Mouse (Mus musculus) heart, embryonic 10.5 days (tissue): ENCODE measurements around the gene Tfpi. TPM values are rescaled to one million over a fixed set of nuclear protein-coding genes. Genes with fewer than 3 reads are reported as not detected.

ENCODE experiments used
- DNase-seq: peaks from one replicate; pipeline ENCODE4 v3.0.0-alpha.2; 2017; ENCODE audit warnings: low spot score
- H3K27ac ChIP-seq: fragments of 300-500 bp; sonication (generic); 2 replicates; pipeline ENCODE4 v1.5.1; 2016; ENCODE audit warnings: mild to moderate bottlenecking
- H3K27me3 ChIP-seq: fragments of 300-500 bp; sonication (generic); 2 replicates; pipeline ENCODE4 v1.6.1; 2016; ENCODE audit warnings: mild to moderate bottlenecking; ENCODE audit not compliant: poor library complexity, insufficient read depth, severe bottlenecking
- H3K36me3 ChIP-seq: fragments of 300-500 bp; sonication (generic); 2 replicates; pipeline ENCODE4 v1.6.1; 2016; ENCODE audit warnings: mild to moderate bottlenecking, moderate library complexity
- H3K4me1 ChIP-seq: fragments of 300-500 bp; sonication (generic); 2 replicates; pipeline ENCODE4 v1.6.1; 2016; ENCODE audit warnings: mild to moderate bottlenecking
- H3K4me3 ChIP-seq: fragments of 300-500 bp; sonication (generic); 2 replicates; pipeline ENCODE4 v1.5.1; 2016; ENCODE audit warnings: mild to moderate bottlenecking, moderate library complexity
- H3K9me3 ChIP-seq: fragments of 300-500 bp; sonication (generic); 2 replicates; pipeline ENCODE4 v1.6.1; 2016; ENCODE audit warnings: mild to moderate bottlenecking, moderate library complexity
- WGBS: fragments of 180-500 bp; shearing (Covaris S2); methylation state at CpG from one replicate; pipeline ENCODE4 v1.1.7; 2016; 5-methylcytosine and 5-hydroxymethylcytosine counted together
- polyA plus RNA-seq: library from polyadenylated mRNA; unstranded; fragments of >200 nt; fragmentation: Nextera tagmentation; extraction: Ambion mirVana; gene quantifications from 2 replicates; pipeline ENCODE4 v1.2.1, GENCODE M21; 2016

Gene Tfpi
- polyA plus RNA-seq, 1 experiment from 2014 or later, result 56.5 TPM

DNA sequence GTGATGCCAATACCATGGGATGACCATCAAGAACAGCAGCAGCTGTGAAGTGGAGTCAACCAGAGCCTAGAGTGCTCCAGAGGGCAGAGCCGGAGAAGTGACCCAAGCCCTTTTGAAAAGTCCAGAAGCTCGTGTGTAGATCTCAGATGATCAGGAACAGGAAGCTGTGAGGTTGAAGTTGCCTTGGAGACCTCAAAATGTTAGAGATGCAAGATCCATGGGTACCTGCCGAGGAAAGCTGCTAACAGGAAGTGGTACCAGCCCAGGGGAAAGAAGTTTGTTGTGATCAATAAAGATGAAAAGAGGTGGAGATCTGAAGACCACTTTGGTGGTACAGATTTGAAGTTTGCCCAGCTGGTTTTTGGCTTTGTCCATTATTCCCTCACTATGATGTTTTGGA is 22.3 kb upstream of the Tfpi start:
- no peaks in the 10 kb centered on the region for H3K9me3 ChIP-seq
- H3K4me1 ChIP-seq, result no peaks in the 10 kb centered on the region
- no peaks in the 10 kb centered on the region for H3K27me3 ChIP-seq
- H3K27ac ChIP-seq, result no peak overlapping the region
- DNase-seq, result no peak
- 69% methylated on average over 3 of the region's 3 CpGs for WGBS
- no peak overlapping the region for H3K4me3 ChIP-seq
- no peaks in the 10 kb centered on the region for H3K36me3 ChIP-seq

DNA sequence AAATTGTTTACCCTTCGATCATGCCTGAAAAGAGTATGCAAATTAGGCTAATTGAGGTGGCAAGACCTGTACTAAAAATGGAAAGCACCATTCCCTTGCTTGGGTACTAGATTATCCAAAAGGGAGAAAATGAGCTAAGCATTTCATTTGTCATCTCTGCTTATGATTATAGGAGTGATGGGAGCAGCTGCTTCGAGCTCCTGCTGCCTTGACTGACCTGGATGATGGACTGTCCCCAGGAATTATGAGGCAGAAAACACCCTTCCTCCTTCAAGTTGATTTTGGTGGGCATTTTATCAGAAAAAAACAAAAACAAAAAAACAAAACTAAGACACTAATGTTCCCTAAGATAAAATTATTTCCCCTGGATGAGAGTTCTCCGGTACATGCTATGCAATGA is 18.5 kb upstream of the Tfpi start:
- H3K27me3 ChIP-seq, result no peaks in the 10 kb centered on the region
- H3K9me3 ChIP-seq, result no peaks in the 10 kb centered on the region
- H3K4me3 ChIP-seq, result no peak overlapping the region
- 83% methylated on average over 3 of the region's 3 CpGs for WGBS
- DNase-seq, result no peak
- H3K36me3 ChIP-seq, result no peaks in the 10 kb centered on the region
- H3K4me1 ChIP-seq, result no peaks in the 10 kb centered on the region
- no peak overlapping the region for H3K27ac ChIP-seq

DNA sequence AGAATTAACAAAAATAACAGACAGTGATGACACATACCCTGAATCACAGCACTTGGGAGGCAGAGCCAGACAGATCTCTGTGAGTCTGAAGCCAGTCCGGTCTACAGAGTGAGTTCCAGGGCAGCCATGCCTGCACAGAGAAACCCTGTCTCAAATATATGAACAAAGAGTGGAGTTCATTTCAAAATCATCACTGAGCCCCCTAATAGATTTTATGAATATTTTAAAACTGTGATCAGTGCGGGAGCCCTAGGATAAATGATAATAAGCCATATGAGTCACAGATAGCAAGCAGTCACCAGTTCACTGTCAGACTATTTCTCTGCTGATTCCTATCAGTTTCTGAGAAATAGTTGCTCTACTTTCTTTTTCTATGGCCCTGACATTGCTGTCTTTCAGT is 17.1 kb upstream of the Tfpi start:
- Histone ChIP-seq H3K9me3 (no peaks in the 10 kb centered on the region), H3K27ac (no peak overlapping the region), H3K4me1 (no peaks in the 10 kb centered on the region), H3K27me3 (no peaks in the 10 kb centered on the region), H3K36me3 (no peaks in the 10 kb centered on the region), H3K4me3 (no peak overlapping the region)
- no peak for DNase-seq
- 86% methylated on average over 2 of the region's 2 CpGs for WGBS

DNA sequence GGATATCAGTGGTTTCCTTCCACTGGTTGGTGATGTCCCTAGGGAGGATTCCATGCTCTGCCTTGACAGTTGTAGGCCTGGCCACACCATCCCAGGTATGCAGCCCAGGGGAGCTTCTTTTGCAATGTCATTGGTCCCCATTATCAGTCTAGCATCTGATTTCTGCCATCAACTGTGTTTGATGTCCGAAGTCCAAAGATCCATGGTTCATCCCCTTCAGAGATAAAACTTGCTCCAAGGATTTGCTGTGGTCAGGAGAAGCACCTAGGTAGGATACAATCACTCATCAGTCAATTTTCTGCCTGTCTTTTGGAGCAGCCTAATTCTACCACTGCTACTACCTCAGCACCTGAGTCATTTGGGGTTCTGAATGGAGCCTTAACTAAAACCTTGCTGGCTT is 15.1 kb upstream of the Tfpi start:
- Histone ChIP-seq H3K9me3 (no peaks in the 10 kb centered on the region), H3K36me3 (no peaks in the 10 kb centered on the region)
- 74% methylated on average over 1 of the region's 1 CpGs for WGBS

DNA sequence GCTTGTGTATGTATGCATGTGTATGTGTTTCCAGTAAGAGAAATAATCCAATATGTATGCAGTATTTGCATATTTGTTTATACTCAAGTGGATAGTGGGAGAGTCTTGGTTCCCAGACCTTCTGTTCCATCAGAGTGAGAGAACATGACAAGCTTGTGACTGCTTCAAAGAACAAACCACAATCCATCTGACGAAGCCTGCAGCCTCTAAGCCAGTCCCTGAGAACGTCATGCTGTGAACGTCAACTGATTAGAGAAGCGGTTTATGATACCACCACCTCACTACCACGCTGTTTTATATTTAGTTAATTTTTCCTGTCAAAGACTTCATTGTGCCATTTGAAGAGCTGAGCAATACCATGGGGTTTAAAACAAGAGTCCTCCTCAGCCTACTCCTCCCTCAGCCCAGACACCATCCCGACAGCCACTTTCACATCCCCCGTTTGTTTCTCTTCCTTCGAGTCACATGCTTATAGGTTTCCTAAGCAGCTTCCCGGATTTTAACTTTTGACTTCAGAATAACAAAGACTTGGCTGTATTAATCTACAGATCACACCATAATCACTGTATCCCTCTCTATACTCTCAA is 11.2 kb upstream of the Tfpi start:
- Histone ChIP-seq H3K27ac (no peak overlapping the region), H3K27me3 (no peaks in the 10 kb centered on the region), H3K9me3 (no peaks in the 10 kb centered on the region), H3K4me3 (no peak overlapping the region), H3K4me1 (no peaks in the 10 kb centered on the region), H3K36me3 (no peaks in the 10 kb centered on the region)
- no peak for DNase-seq
- 55% methylated on average over 9 of the region's 9 CpGs for WGBS

More for the DNA sequence above, 15.1 kb upstream of the Tfpi start:
- Histone ChIP-seq H3K4me1 (no peaks in the 10 kb centered on the region), H3K27me3 (no peaks in the 10 kb centered on the region), H3K4me3 (no peak overlapping the region), H3K27ac (no peak overlapping the region)
- DNase-seq, result no peak

DNA sequence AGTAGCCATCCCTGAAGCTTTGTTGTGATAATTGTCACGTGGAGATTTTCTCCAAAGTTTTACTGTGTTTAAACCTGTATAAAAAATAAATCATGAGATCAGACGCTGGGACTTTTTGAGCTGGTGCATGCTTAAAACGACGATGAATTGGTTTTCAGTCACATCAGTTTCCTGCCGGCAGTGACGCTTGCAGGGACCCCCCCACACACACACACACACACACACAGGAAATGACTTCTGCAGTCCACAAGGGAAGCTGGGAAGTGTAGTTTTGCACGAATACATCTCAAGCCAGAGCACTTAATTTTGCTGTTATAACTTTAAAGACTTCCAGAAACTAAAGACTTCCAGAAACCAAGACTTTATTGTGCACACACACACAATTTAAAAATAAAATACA is 5.3 kb upstream of the Tfpi start:
- H3K4me3 ChIP-seq, result no peak overlapping the region
- no peak for DNase-seq
- WGBS, result 45% methylated on average over 7 of the region's 7 CpGs

DNA sequence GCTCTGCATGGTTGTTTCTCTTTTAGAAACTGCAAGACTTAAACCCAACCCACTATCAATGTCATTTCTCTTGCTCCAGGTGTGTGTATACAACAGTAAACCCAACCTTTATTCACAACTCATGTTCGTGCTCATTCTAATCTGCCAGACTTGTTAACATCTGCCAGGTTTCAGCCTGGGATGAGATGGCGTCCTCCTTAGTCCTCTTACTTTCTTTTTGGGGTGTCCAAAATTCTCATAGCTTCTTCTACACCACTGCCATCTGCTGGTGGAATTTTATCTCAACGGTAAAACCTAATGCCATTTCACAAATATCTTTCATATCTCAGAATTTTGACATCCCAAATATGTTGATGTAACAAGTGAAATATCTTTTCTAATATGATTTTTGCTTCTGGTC is 2.5 kb upstream of the Tfpi start:
- Histone ChIP-seq H3K9me3 (no peaks in the 10 kb centered on the region), H3K27me3 (no peaks in the 10 kb centered on the region), H3K27ac (peak overlapping the region; percentile 47; the same call in 1 of the 2 replicates), H3K4me1 (peaks cover 27% of the 10 kb centered on the region), H3K4me3 (no peak overlapping the region), H3K36me3 (no peaks in the 10 kb centered on the region)
- no peak for DNase-seq
- 15% methylated on average over 3 of the region's 3 CpGs for WGBS

More for the DNA sequence above, 5.3 kb upstream of the Tfpi start:
- no peak overlapping the region for H3K27ac ChIP-seq
- H3K27me3 ChIP-seq, result no peaks in the 10 kb centered on the region
- H3K36me3 ChIP-seq, result no peaks in the 10 kb centered on the region
- H3K9me3 ChIP-seq, result no peaks in the 10 kb centered on the region
- peaks cover 6% of the 10 kb centered on the region; the same call in 1 of the 2 replicates for H3K4me1 ChIP-seq

DNA sequence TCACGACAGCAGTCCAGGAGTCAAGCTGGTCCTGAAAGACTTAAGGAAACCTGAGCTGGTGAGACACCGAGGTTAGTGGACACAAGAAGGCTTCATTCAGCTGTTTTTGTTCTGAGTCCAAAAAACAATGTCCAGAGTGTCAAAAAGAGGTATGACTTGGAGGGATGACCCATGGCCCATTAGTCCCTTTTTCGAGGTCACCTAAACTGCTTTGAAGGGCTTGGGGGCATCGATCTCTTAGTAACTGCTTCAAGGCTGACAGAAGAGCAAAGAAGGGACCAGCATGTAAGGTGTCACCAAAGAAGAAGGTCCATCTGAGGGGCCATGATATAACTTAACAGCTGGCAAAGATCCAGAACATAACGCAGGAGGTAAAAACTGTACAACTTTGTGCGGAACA is 1.2 kb upstream of the Tfpi start:
- 91% methylated on average over 6 of the region's 6 CpGs for WGBS
- peak overlapping the region; percentile 89 for H3K27ac ChIP-seq

DNA sequence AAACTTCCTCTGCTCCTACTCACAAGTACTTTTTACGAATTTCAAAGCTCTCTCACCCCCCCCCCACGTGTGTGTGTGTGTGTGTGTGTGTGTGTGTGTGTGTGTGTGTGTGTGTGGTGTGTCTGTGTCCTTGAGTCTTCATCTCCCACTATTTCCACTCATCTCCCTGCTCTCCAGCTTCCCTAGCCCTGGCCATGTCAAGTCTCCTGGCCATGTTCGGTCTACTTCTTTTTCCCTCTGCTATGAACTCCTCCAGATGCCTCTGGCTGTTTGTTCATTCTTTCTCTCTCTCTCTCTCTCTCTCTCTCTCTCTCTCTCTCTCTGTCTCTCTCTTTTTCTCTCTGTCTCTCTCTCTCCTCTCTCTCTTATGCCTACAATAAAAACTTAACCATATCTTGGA is 444 bp downstream of the Tfpi start:
- DNase-seq, result no peak
- Histone ChIP-seq H3K4me1 (peaks cover 35% of the 10 kb centered on the region), H3K27me3 (no peaks in the 10 kb centered on the region), H3K4me3 (peak overlapping the region; percentile 56), H3K27ac (peak overlapping the region; percentile 89), H3K9me3 (no peaks in the 10 kb centered on the region), H3K36me3 (peaks cover 19% of the 10 kb centered on the region)
- WGBS, result 11% methylated on average over 3 of the region's 3 CpGs

More for the DNA sequence above, 1.2 kb upstream of the Tfpi start:
- peaks cover 35% of the 10 kb centered on the region for H3K4me1 ChIP-seq
- no peaks in the 10 kb centered on the region for H3K27me3 ChIP-seq
- no peak for DNase-seq
- H3K36me3 ChIP-seq, result peaks cover 12% of the 10 kb centered on the region
- no peaks in the 10 kb centered on the region for H3K9me3 ChIP-seq
- H3K4me3 ChIP-seq, result no peak overlapping the region

DNA sequence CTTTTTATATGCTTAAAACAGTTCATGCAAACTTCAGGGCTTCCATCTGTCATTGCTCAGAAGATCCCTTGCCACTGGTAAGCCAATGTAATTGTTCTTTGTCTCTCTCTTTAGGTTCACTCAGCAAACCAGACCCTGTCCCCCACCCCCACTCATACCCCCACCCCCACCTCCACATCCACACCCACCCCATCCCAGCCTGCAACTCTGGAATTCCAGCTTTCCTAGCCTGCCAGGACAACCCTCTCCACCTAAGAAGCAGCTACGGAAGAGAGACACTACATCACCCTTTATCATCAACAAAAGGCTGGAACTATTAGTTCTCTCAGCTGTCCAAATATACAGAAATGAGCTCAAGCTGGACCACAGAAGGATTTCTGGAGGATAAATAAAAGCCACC is 974 bp downstream of the Tfpi start:
- DNase-seq, result no peak
- Histone ChIP-seq H3K36me3 (peaks cover 19% of the 10 kb centered on the region), H3K27ac (peak overlapping the region; percentile 89), H3K4me1 (peaks cover 35% of the 10 kb centered on the region), H3K9me3 (no peaks in the 10 kb centered on the region), H3K27me3 (no peaks in the 10 kb centered on the region), H3K4me3 (peak overlapping the region; percentile 56)
- WGBS, result 13% methylated on average over 1 of the region's 1 CpGs

DNA sequence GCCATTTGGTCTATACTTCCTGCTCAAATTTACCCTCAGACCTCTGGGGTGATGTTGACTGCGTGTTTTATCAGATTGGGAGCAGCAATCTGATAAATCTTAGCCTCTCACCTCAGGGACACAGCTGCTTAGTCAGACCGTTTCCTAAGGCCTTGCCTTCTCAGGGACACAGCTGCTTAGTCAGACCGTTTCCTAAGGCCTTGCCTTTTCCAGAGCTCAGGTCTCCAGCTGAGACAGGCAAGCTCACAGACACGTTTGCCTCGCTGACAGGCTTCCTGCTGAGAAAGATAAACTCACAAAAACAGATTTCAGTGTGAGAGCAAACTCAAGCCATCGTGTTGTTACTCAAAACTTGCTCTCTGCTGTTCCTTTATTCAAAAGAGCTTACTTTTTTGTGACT is 1.9 kb downstream of the Tfpi start:
- no peaks in the 10 kb centered on the region for H3K9me3 ChIP-seq
- peaks cover 21% of the 10 kb centered on the region for H3K36me3 ChIP-seq
- H3K4me3 ChIP-seq, result peak overlapping the region; percentile 56; the same call in 1 of the 2 replicates
- no peaks in the 10 kb centered on the region for H3K27me3 ChIP-seq
- peaks cover 38% of the 10 kb centered on the region for H3K4me1 ChIP-seq
- peak overlapping the region; percentile 89 for H3K27ac ChIP-seq
- WGBS, result under 1% methylated on average over 6 of the region's 6 CpGs
- peak; percentile 85 for DNase-seq

DNA sequence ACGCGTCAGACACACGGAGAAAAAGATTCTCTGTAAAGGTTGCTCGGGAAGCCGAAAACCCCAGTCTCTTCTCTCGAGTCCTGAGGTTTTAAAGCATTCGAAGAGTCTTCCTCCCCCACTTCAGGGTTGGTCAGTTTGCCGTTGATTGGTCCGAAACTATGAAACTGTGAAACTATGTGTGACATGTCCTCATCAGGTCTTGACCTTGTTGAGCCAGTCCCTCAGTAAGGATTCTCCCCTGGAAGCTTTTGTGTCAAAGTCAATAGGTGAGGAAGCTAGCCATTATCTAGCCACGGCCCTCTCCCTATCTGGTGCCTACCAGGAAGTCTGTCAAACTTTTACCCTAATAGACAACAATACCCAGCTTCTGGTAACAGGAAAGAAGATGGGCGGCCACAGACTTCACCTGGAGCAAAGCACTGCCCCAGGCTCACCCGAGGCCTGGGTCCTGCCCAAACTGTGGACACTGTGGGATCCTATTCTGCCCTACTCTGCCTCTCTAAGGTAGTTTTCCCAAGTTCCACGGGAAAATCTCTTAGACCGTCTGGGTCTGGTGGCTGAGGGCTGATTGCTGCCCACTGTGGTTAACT is 2.5 kb downstream of the Tfpi start:
- WGBS, result 47% methylated on average over 14 of the region's 14 CpGs
- peak overlapping the region; percentile 89 for H3K27ac ChIP-seq

DNA sequence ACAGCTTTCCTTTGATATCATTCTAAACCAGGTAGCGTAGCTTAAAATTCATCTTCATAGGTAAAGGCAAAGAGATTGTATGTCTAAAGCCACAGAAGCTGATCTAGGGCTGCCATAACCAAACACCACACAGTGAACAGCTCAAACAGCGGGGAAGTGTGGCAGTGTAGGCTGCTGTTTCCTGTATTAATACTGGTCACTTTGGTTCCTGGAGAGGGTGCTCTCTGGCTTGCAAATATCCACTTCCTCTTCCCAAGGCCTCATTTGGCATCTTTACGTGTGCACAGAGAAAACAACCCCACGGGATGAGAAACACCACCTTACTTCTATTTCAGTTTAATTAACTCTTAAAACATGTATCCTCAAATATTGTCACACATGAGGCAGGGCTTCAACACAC is 9.2 kb downstream of the Tfpi start:
- Histone ChIP-seq H3K9me3 (no peaks in the 10 kb centered on the region), H3K4me1 (peaks cover 25% of the 10 kb centered on the region), H3K27me3 (no peaks in the 10 kb centered on the region), H3K4me3 (no peak overlapping the region), H3K27ac (no peak overlapping the region), H3K36me3 (peaks cover 33% of the 10 kb centered on the region; the same call in 1 of the 2 replicates)
- WGBS, result 81% methylated on average over 4 of the region's 4 CpGs
- no peak for DNase-seq

More for the DNA sequence above, 2.5 kb downstream of the Tfpi start:
- Histone ChIP-seq H3K27me3 (no peaks in the 10 kb centered on the region), H3K4me3 (peak overlapping the region; percentile 56; the same call in 1 of the 2 replicates), H3K9me3 (no peaks in the 10 kb centered on the region), H3K36me3 (peaks cover 28% of the 10 kb centered on the region), H3K4me1 (peaks cover 38% of the 10 kb centered on the region)
- no peak for DNase-seq
